Mouse (Mus musculus): ENCODE results near the gene Zfp277. TPM values are rescaled to one million over a fixed set of nuclear protein-coding genes. Genes with fewer than 3 reads are reported as not detected.

Gene Zfp277
- polyA plus RNA-seq, 1 experiment from 2014 or later = 35.8 TPM

DNA sequence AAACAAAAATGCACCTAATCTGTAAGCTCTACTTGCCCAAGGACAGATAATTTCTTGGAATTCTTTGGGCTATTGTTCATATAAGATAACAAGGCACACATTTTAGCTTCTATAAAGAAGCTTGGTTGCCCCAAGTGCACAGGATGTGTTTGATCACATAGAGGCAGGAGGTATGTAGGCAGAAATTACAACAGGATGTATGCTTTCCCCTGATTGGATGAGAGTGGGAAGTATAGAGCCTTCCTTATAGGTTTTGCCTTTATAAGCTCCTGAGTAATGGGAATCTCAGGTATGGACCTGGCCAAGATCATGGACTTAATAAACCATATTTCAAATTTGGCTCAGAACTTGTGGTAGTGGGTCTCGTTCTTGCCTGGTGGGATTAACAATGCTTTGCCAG lies 20.7 kb downstream of the Zfp277 start:
- H3K27me3 ChIP-seq (ENCODE audit: control insufficient read depth, insufficient read depth, low read length) = no peaks in the 10 kb centered on the region
- H3K4me1 ChIP-seq (ENCODE audit: control insufficient read depth, insufficient read depth, low read length) = peaks cover 1% of the 10 kb centered on the region
- no peak overlapping the region for H3K4me2 ChIP-seq
- no peaks in the 10 kb centered on the region for H3K9me3 ChIP-seq (replicated peaks; ENCODE audit: control insufficient read depth, low read length)
- no peak for ATAC-seq (replicated peaks; ENCODE audit: insufficient number of reproducible peaks, low FRiP score, low TSS enrichment)
- H3K27ac ChIP-seq (ENCODE audit: low read depth, low read length) = no peak overlapping the region
- WGBS (ENCODE audit: insufficient replicate concordance) = 94% methylated on average over 1 of the region's 1 CpGs
- no peak overlapping the region for H3K9ac ChIP-seq (ENCODE audit: low read depth, low read length)
- H3K4me3 ChIP-seq (ENCODE audit: low read depth, low read length) = no peak overlapping the region
- no peaks in the 10 kb centered on the region for H3K36me3 ChIP-seq (ENCODE audit: control insufficient read depth, insufficient read depth, low read length)

DNA sequence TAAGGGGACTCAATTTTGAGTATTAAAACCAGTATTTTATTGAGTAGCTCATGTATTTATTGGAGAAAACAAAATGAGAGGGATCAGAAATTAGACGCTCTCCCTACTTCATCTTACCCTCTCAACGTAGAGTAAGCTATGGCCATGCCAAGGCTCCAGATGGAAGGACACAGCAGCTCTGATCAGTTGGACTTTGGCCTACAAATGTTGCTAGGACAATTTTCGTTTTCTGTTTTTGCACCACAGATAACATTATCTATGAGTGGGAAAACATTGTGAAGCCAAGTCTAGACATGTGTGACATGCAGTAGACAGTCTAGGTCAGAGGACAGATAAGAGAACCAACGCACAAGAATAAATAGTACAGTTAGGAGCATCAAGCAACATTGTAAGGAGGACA lies 28.4 kb downstream of the Zfp277 start:
- no peak overlapping the region for H3K27ac ChIP-seq (ENCODE audit: low read depth, low read length)
- no peaks in the 10 kb centered on the region for H3K27me3 ChIP-seq (ENCODE audit: control insufficient read depth, insufficient read depth, low read length)
- H3K4me3 ChIP-seq (ENCODE audit: low read depth, low read length) = no peak overlapping the region
- H3K4me1 ChIP-seq (ENCODE audit: control insufficient read depth, insufficient read depth, low read length) = peaks cover 12% of the 10 kb centered on the region
- no peak overlapping the region for H3K9ac ChIP-seq (ENCODE audit: low read depth, low read length)
- 57% methylated on average over 4 of the region's 4 CpGs for WGBS (ENCODE audit: insufficient replicate concordance)
- no peaks in the 10 kb centered on the region for H3K36me3 ChIP-seq (ENCODE audit: control insufficient read depth, insufficient read depth, low read length)
- no peak for ATAC-seq (replicated peaks; ENCODE audit: insufficient number of reproducible peaks, low FRiP score, low TSS enrichment)
- no peaks in the 10 kb centered on the region for H3K9me3 ChIP-seq (replicated peaks; ENCODE audit: control insufficient read depth, low read length)
- H3K4me2 ChIP-seq = no peak overlapping the region

DNA sequence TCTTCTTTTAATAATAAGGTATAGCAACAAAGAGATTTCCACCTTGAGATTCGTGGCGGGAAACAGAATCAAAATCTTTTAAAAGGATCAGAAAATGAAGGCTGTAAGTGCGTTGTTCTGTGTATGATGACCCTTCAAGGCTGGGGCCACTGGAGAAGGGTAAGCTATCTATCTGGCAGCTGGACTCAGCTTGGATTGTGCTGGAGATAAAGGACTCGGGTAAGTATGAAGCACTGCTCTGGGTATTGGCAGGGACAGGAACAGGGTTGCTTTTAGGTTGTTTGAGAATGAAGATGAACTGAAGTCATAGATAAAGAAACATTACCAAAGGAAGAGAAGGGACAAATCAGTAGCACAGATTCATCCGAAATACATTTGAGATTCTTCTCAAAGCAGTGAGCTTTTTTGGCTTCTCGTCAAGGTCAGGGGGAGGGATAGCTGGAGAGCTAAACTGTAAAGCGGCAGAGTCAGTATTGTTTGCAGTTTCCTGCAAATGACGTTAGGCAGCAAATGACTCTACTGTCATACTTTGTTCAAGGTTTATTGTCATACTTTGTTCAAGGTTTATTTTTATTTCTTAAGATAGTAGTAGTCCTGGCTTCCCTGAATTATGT lies 30.3 kb downstream of the Zfp277 start:
- WGBS (ENCODE audit: insufficient replicate concordance) = 71% methylated on average over 8 of the region's 8 CpGs
- ATAC-seq (replicated peaks; ENCODE audit: insufficient number of reproducible peaks, low FRiP score, low TSS enrichment) = no peak
- no peak overlapping the region for H3K27ac ChIP-seq (ENCODE audit: low read depth, low read length)
- H3K27me3 ChIP-seq (ENCODE audit: control insufficient read depth, insufficient read depth, low read length) = no peaks in the 10 kb centered on the region
- H3K9me3 ChIP-seq (replicated peaks; ENCODE audit: control insufficient read depth, low read length) = no peaks in the 10 kb centered on the region
- H3K4me2 ChIP-seq = no peak overlapping the region
- peaks cover 12% of the 10 kb centered on the region for H3K4me1 ChIP-seq (ENCODE audit: control insufficient read depth, insufficient read depth, low read length)
- H3K36me3 ChIP-seq (ENCODE audit: control insufficient read depth, insufficient read depth, low read length) = no peaks in the 10 kb centered on the region
- H3K9ac ChIP-seq (ENCODE audit: low read depth, low read length) = no peak overlapping the region
- no peak overlapping the region for H3K4me3 ChIP-seq (ENCODE audit: low read depth, low read length)

DNA sequence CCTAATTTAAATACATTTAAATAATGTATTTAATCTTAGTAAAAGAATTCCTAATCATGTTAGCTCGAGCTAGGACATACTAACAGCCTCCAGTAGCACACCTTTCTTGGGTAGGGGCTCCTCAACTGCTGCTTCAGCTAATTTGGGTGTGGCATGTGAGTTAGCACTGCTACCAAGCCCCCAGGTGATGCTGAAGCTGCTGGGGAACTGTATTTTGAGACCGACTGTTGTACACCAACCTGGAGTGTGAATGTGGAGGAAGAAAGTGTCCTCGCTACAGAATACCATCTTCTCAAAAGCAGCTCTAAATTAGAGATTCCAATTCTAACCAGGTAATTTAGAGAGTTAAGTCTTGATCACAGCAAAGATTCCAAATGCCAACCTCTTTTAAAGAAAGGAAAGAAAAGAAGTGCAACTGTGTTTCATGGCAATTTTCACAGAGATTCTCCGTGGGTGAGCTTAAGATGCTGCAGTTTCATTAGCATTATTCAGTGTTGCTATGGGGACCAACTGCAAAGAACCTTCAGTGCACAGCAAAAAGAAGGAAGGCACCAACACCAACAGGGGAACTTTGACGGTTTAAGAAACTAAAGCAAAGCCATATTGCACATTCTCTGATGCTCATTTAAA lies 30.9 kb downstream of the Zfp277 start:
- 75% methylated on average over 5 of the region's 5 CpGs for WGBS (ENCODE audit: insufficient replicate concordance)
- no peaks in the 10 kb centered on the region; the same call in 1 of the 2 replicates for H3K9me3 ChIP-seq (replicated peaks; ENCODE audit: control insufficient read depth, low read length)
- no peak overlapping the region for H3K27ac ChIP-seq (ENCODE audit: low read depth, low read length)
- no peak overlapping the region for H3K4me2 ChIP-seq
- no peak for ATAC-seq (replicated peaks; ENCODE audit: insufficient number of reproducible peaks, low FRiP score, low TSS enrichment)
- H3K36me3 ChIP-seq (ENCODE audit: control insufficient read depth, insufficient read depth, low read length) = no peaks in the 10 kb centered on the region; the same call in 1 of the 2 replicates
- H3K9ac ChIP-seq (ENCODE audit: low read depth, low read length) = no peak overlapping the region
- no peaks in the 10 kb centered on the region for H3K27me3 ChIP-seq (ENCODE audit: control insufficient read depth, insufficient read depth, low read length)
- H3K4me3 ChIP-seq (ENCODE audit: low read depth, low read length) = no peak overlapping the region
- H3K4me1 ChIP-seq (ENCODE audit: control insufficient read depth, insufficient read depth, low read length) = peaks cover 12% of the 10 kb centered on the region

- Histone ChIP-seq H3K4me2 (no peak overlapping the region), H3K4me1 (ENCODE audit: control insufficient read depth, insufficient read depth, low read length) (no peaks in the 10 kb centered on the region), H3K9ac (ENCODE audit: low read depth, low read length) (no peak overlapping the region), H3K27ac (ENCODE audit: low read depth, low read length) (no peak overlapping the region), H3K4me3 (ENCODE audit: low read depth, low read length) (no peak overlapping the region), H3K9me3 (replicated peaks; ENCODE audit: control insufficient read depth, low read length) (no peaks in the 10 kb centered on the region), H3K36me3 (ENCODE audit: control insufficient read depth, insufficient read depth, low read length) (no peaks in the 10 kb centered on the region), H3K27me3 (ENCODE audit: control insufficient read depth, insufficient read depth, low read length) (no peaks in the 10 kb centered on the region)
- 89% methylated on average over 10 of the region's 10 CpGs for WGBS (ENCODE audit: insufficient replicate concordance)
- no peak for ATAC-seq (replicated peaks; ENCODE audit: insufficient number of reproducible peaks, low FRiP score, low TSS enrichment)
These were observed 45.9 kb downstream of the Zfp277 start for GRCm38 (mm10) chr12:40399812-40400211.

DNA sequence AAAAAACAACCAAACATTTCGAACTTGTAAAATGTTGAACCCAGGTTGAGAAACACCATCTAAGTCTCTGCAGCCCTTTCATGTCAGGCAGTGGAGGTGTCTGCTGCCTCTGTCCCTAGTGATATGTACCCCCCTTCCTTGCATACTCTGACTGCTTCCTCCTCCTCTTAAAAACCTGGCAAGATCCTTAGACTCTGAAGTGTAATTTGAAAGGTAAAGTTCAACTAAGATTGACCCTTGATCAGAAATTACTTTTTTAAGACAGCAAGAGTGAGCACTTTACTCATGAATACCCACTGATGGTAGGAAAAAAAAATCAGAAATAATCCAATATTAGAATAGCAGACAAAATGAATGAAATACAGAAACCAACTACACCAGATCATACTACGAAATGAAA lies 46.3 kb downstream of the Zfp277 start:
- H3K27ac ChIP-seq (ENCODE audit: low read depth, low read length) = no peak overlapping the region
- H3K9ac ChIP-seq (ENCODE audit: low read depth, low read length) = no peak overlapping the region
- no peak for ATAC-seq (replicated peaks; ENCODE audit: insufficient number of reproducible peaks, low FRiP score, low TSS enrichment)
- H3K4me3 ChIP-seq (ENCODE audit: low read depth, low read length) = no peak overlapping the region
- WGBS (ENCODE audit: insufficient replicate concordance) = 84% methylated on average over 2 of the region's 2 CpGs
- no peaks in the 10 kb centered on the region for H3K27me3 ChIP-seq (ENCODE audit: control insufficient read depth, insufficient read depth, low read length)
- no peaks in the 10 kb centered on the region for H3K36me3 ChIP-seq (ENCODE audit: control insufficient read depth, insufficient read depth, low read length)
- H3K4me2 ChIP-seq = no peak overlapping the region
- H3K4me1 ChIP-seq (ENCODE audit: control insufficient read depth, insufficient read depth, low read length) = no peaks in the 10 kb centered on the region
- H3K9me3 ChIP-seq (replicated peaks; ENCODE audit: control insufficient read depth, low read length) = no peaks in the 10 kb centered on the region

- no peak for ATAC-seq (replicated peaks; ENCODE audit: insufficient number of reproducible peaks, low FRiP score, low TSS enrichment)
- whole genome bisulfite sequencing (ENCODE audit: insufficient replicate concordance) = 93% methylated on average over 2 of the region's 2 CpGs
- Histone ChIP-seq H3K9ac (ENCODE audit: low read depth, low read length) (no peak overlapping the region), H3K4me3 (ENCODE audit: low read depth, low read length) (no peak overlapping the region), H3K4me1 (ENCODE audit: control insufficient read depth, insufficient read depth, low read length) (no peaks in the 10 kb centered on the region), H3K36me3 (ENCODE audit: control insufficient read depth, insufficient read depth, low read length) (no peaks in the 10 kb centered on the region), H3K27ac (ENCODE audit: low read depth, low read length) (no peak overlapping the region), H3K9me3 (replicated peaks; ENCODE audit: control insufficient read depth, low read length) (no peaks in the 10 kb centered on the region), H3K27me3 (ENCODE audit: control insufficient read depth, insufficient read depth, low read length) (no peaks in the 10 kb centered on the region), H3K4me2 (no peak overlapping the region)
These were observed 46.8 kb downstream of the Zfp277 start for GRCm38 (mm10) chr12:40398916-40399315.

DNA sequence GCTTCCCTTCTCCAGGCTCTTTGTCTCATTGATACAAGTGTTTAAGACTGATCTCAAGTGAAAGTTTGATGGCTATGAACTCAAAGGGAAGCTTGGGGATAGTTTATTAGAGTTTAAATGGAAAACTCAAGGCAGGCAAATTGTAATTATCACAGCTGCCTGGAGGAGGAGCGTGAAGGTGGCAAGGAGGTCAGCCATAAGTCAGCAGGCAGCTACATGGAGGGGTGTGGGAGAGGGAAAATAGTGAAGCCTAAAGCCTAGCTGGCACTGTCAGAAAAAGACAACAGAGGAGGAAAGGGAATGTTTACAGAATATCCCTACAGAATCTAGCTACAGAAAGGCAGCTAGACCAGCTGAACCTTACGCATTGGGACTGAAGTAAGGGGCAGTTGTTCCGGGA lies 52.8 kb downstream of the Zfp277 start:
- WGBS (ENCODE audit: insufficient replicate concordance) = 76% methylated on average over 3 of the region's 3 CpGs
- Histone ChIP-seq H3K4me3 (ENCODE audit: low read depth, low read length) (no peak overlapping the region), H3K4me2 (no peak overlapping the region), H3K9me3 (replicated peaks; ENCODE audit: control insufficient read depth, low read length) (no peaks in the 10 kb centered on the region), H3K4me1 (ENCODE audit: control insufficient read depth, insufficient read depth, low read length) (no peaks in the 10 kb centered on the region), H3K27ac (ENCODE audit: low read depth, low read length) (no peak overlapping the region), H3K27me3 (ENCODE audit: control insufficient read depth, insufficient read depth, low read length) (no peaks in the 10 kb centered on the region), H3K9ac (ENCODE audit: low read depth, low read length) (no peak overlapping the region), H3K36me3 (ENCODE audit: control insufficient read depth, insufficient read depth, low read length) (no peaks in the 10 kb centered on the region)
- ATAC-seq (replicated peaks; ENCODE audit: insufficient number of reproducible peaks, low FRiP score, low TSS enrichment) = no peak

DNA sequence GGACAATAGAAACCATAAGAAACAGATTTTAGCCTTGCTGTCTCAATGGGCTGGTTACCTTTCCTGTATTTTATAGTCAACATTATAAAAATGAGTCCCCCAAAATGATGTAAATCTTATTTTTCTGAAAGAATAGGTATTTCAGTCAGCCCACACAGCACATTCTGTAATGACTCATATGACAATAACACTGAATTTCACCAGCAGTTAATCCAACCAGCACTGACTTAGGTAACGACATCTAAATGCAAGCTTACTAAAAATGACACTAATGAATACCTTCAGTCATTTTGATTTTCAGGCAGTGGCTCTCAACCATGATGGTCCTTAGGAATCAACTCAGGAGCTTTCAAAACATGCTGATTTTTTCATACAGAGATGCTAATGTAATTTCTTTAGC lies 54.4 kb downstream of the Zfp277 start:
- WGBS (ENCODE audit: insufficient replicate concordance) = 91% methylated on average over 1 of the region's 1 CpGs
- Histone ChIP-seq H3K4me1 (ENCODE audit: control insufficient read depth, insufficient read depth, low read length) (no peaks in the 10 kb centered on the region), H3K9ac (ENCODE audit: low read depth, low read length) (no peak overlapping the region), H3K4me3 (ENCODE audit: low read depth, low read length) (no peak overlapping the region), H3K9me3 (replicated peaks; ENCODE audit: control insufficient read depth, low read length) (no peaks in the 10 kb centered on the region), H3K4me2 (no peak overlapping the region), H3K27me3 (ENCODE audit: control insufficient read depth, insufficient read depth, low read length) (no peaks in the 10 kb centered on the region), H3K36me3 (ENCODE audit: control insufficient read depth, insufficient read depth, low read length) (no peaks in the 10 kb centered on the region), H3K27ac (ENCODE audit: low read depth, low read length) (no peak overlapping the region)
- ATAC-seq (replicated peaks; ENCODE audit: insufficient number of reproducible peaks, low FRiP score, low TSS enrichment) = no peak

Data from heart, embryonic 11.5 days (tissue).